Mouse (Mus musculus): ENCODE data around the gene Ldb1. TPM values are rescaled to one million over a fixed set of nuclear protein-coding genes. Genes with fewer than 3 reads are reported as not detected.

Gene Ldb1
- total RNA-seq, 2 experiments from 2014 or later, result 113 to 119 TPM

DNA sequence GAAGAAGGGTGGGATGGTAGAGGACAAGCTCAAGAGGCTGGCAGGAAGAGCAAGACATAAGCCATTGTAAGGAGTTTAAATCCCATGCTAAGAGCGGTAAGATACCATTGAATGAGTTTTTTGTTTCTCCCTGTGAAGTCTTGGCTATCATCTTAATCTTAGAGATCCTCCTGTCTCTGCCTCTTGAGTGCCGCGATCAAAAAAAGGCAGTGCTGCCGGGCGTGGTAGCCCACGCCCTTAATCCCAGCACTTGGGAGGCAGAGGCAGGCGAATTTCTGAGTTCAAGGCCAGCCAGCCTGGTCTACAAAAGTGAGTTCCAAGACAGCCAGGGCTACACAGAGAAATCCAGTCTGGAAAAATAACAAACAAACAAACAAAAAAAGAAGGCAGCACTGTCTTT, 13.5 kb upstream of the Ldb1 start:
- no peak overlapping the region for H3K27ac ChIP-seq
- DNase-seq (ENCODE audit: low spot score in 2 of 2), result no peak
- H3K4me3 ChIP-seq, result no peak overlapping the region
- no peak for TF ChIP-seq CTCF (conservative IDR thresholded peaks at IDR 0.05)

GRCm38 (mm10) chr19:46056947-46057607, 12.1 kb upstream of the Ldb1 start:
- peak; percentile 75 to 77 for DNase-seq (ENCODE audit: low spot score in 2 of 2)
- peak; percentile 40; the same call in 1 of the 2 replicates for TF ChIP-seq CTCF (conservative IDR thresholded peaks at IDR 0.05)
- Histone ChIP-seq H3K4me3 (peak overlapping the region; percentile 73), H3K27ac (peak overlapping the region; percentile 93)

- TF ChIP-seq CTCF (conservative IDR thresholded peaks at IDR 0.05), result peak; percentile 42
- DNase-seq (ENCODE audit: low spot score in 2 of 2), result peak; percentile 91 to 96
These were observed 11.5 kb upstream of the Ldb1 start for GRCm38 (mm10) chr19:46056388-46056946.

DNA sequence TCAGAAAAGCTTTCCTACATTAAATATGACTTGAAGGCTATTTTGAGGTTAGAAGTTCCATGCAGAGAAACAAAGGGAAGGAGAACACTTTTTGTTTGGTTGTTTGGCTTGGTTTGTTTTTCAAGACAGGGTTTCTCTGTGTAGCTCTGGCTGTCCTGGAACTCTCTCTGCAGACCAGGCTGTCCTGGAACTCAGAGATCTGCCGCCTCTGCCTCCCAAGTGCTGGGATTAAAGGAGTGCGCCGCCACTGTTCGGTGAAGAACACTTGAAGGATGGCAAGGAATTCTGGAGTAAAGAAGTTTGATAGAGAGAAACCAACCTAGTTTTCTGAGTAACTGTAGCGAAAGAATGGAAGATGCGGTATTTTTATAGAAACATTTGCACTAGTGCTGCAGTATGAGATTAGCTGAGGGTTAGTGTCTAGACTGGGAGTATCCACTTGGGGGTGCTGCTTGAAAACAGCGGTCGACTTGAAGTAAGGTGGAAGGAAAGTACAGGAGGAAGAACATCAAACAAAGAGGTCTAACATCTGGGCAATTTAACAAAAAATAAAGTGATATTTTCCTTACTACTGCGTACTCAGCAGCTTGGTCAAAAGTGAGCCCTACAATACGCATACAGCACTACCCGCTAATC, 10.9 kb upstream of the Ldb1 start:
- H3K27ac ChIP-seq, result peak overlapping the region; percentile 93
- TF ChIP-seq CTCF (conservative IDR thresholded peaks at IDR 0.05), result peak; percentile 80

More at GRCm38 (mm10) chr19:46056388-46056946, 11.5 kb upstream of the Ldb1 start:
- Histone ChIP-seq H3K4me3 (peak overlapping the region; percentile 73), H3K27ac (peak overlapping the region; percentile 93)

DNA sequence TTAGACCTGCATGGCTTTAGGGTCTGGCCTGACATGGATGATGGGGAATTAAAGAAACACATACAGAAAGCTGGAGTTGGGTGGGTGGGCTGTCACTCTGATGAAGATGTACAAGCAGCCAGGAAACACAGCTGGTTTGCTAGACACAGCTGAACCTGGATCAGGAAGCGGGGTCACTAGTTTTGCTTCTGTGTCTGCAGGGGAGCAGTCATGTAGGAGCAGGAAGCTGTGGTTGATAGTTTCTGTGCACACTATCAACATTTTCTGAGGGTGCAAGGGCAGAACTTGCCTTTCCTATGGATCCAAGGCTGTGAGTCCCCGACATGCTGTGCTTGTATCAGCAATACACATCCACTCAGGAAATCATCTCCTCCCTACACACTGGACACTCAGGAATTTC, 5.4 kb upstream of the Ldb1 start:
- DNase-seq (ENCODE audit: low spot score in 2 of 2), result no peak
- H3K27ac ChIP-seq, result no peak overlapping the region
- no peak overlapping the region for H3K4me3 ChIP-seq
- no peak for TF ChIP-seq CTCF (conservative IDR thresholded peaks at IDR 0.05)

More for the DNA sequence above, 10.9 kb upstream of the Ldb1 start:
- no peak for DNase-seq (ENCODE audit: low spot score in 2 of 2)
- peak overlapping the region; percentile 73 for H3K4me3 ChIP-seq

GRCm38 (mm10) chr19:46049129-46049528, 4.1 kb upstream of the Ldb1 start:
- no peak for TF ChIP-seq CTCF (conservative IDR thresholded peaks at IDR 0.05)
- no peak for DNase-seq (ENCODE audit: low spot score in 2 of 2)
- H3K27ac ChIP-seq, result no peak overlapping the region
- no peak overlapping the region for H3K4me3 ChIP-seq

DNA sequence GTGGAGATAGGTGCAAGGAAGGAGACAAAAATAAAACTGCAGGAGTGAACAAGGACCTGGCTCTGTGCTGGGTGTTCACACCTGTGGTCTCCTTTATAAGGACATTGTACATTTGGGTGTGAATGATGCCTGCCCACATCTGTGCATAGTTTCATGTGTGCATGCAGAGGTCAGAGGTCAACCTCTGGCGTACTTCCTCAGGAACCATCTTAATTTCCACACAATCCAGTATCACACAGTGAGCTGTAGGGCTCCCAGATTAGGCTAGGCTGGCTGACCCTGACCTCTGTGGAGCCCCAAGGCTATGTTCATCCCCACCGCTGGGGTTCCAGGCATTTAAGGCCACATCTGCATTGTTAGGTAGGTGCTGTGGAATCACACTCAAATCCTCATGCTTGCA, 2.4 kb upstream of the Ldb1 start:
- H3K4me3 ChIP-seq, result no peak overlapping the region
- no peak overlapping the region for H3K27ac ChIP-seq
- DNase-seq (ENCODE audit: low spot score in 2 of 2), result no peak
- no peak for TF ChIP-seq CTCF (conservative IDR thresholded peaks at IDR 0.05)

DNA sequence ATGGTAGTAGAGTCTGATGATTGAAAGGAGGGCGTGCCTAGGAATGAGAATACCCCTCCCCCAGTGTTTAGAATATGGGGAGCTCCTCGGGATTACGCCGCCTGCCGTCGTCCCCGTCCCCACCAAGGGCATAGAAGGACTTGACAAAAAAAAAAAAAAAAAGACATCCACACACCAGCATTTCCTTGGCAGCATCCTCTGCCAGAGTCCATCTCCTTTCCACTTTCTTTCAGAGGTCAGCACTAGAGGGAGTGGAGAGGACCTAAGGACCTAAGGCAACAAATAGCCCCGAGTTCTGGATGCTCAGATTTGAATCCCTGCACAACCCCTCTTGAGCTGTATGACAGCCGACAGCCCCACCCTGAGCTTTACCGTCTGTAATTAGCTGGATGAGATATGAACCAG, 1.6 kb upstream of the Ldb1 start:
- no peak for TF ChIP-seq CTCF (conservative IDR thresholded peaks at IDR 0.05)
- no peak overlapping the region for H3K4me3 ChIP-seq
- no peak overlapping the region; the same call in 1 of the 2 replicates for H3K27ac ChIP-seq
- DNase-seq (ENCODE audit: low spot score in 2 of 2), result no peak

DNA sequence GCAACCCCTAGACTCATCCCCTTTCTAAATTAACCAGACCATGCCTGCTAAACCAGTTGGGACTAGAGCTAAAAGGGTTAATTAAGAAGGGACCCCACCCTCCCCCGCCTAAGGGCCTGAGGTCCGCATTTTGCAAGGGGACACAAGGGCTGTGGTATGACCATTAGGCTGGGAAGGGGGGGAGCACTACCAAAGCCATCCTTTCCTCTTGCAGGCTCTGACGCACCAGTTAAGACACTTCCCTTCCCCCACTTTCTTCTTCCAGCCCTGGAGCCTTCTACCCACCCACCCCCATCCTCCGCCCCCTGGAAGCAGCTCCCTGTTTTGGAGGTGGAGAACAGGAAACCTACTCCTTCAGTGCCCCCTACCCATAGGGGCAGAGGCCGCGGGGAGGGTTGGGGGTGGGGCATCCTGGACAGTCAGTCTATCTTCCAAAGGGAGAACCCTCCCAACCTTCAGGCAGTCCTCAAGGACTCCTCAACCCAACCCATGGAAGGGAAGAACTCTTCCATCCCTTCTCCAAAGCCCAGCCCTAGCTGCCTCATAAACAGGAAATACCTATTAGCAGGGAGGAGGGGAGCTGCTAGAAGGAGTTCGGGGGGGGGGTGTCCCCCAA, 790 bp upstream of the Ldb1 start:
- no peak for TF ChIP-seq CTCF (conservative IDR thresholded peaks at IDR 0.05)
- H3K4me3 ChIP-seq, result peak overlapping the region; percentile 82
- peak overlapping the region; percentile 96 for H3K27ac ChIP-seq
- peak; percentile 39 to 71 for DNase-seq (ENCODE audit: low spot score in 2 of 2)

DNA sequence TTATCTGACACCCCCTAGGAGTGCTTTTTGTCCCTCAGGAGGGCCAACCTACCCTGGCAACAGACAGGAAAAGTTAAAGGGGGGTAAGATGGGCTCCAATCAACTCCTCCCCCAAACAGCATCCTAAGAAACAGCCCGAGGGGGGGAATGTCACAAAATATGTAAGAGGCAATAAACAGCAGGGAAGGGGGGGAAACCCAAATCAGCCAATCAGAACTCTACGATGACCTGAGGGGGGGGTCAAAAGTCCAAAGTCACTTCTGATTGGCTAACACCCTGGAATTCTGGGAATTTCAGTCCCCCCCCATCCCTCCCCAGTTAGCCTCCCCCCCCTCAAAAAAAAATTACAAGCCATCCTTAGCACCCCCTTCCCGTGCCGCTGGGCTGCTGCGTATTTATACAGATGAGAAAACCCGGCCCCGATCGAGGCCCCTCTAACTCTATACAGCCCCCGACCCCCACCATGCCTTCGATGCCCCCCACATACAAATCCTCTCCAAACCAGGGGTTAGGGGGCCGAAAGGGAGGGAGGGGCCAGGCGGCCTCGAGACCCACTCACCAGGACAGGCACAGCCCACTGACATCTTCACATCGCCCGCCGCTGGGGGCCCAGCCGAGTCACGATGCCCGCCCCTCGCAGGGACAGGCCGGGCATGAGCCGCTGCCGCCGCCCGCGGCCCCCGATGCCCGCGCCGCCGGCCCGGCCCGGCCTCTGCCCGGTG, 582 bp downstream of the Ldb1 start, which contains the start of gene Pprc1:
Pprc1 (plus strand) TSS at position 616 of the 722 bp plus-strand sequence.
- TF ChIP-seq CTCF (conservative IDR thresholded peaks at IDR 0.05), result no peak
- Histone ChIP-seq H3K27ac (peak within 1 kb of the TSS; percentile 96), H3K4me3 (peak within 1 kb of the TSS; percentile 82)
- no peak for DNase-seq (ENCODE audit: low spot score in 2 of 2)

GRCm38 (mm10) chr19:46043380-46043779, 1.6 kb downstream of the Ldb1 start:
- no peak for DNase-seq (ENCODE audit: low spot score in 2 of 2)
- no peak for TF ChIP-seq CTCF (conservative IDR thresholded peaks at IDR 0.05)
- Histone ChIP-seq H3K4me3 (peak overlapping the region; percentile 82), H3K27ac (peak overlapping the region; percentile 96)

GRCm38 (mm10) chr19:46042476-46043011, 2.5 kb downstream of the Ldb1 start:
- no peak for TF ChIP-seq CTCF (conservative IDR thresholded peaks at IDR 0.05)
- H3K27ac ChIP-seq, result peak overlapping the region; percentile 96
- peak; percentile 63 to 79 for DNase-seq (ENCODE audit: low spot score in 2 of 2)
- peak overlapping the region; percentile 82 for H3K4me3 ChIP-seq
